Mouse (Mus musculus) natural killer cell, adult 2 months (primary cell): ENCODE data around the gene Bicral.
"Not testable (repeated sequence)": the region's sequence is repeated elsewhere in the genome, so short reads cannot be mapped to it uniquely, and the experiment has no call there.

ENCODE experiments used
- DNase-seq, 2 experiments: peaks; one replicate each; pipeline ENCODE4 v3.0.0; 2022; ENCODE audit warnings: low spot score in 2 of 2

Bicral gene

DNA sequence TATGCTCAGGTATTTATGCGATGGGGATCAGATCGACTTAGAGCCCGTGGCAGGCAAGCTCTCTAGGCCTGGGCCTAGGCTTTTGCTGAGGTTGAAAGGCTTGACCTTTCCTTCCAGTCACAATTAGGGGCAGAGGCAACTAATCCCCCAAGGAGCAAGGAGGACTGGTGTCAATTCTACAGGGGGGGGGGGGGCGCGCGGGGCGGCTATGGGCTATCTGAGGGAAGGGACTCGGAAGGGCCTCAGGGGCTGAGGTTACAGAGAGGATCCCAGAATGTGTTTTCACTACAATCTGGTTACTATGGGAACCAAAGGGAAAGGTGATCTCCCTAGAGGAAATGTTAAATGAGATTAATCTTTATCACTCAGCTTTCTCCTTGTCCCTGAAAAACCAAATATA, 60.9 kb downstream of the Bicral start:
- DNase-seq = no peak

DNA sequence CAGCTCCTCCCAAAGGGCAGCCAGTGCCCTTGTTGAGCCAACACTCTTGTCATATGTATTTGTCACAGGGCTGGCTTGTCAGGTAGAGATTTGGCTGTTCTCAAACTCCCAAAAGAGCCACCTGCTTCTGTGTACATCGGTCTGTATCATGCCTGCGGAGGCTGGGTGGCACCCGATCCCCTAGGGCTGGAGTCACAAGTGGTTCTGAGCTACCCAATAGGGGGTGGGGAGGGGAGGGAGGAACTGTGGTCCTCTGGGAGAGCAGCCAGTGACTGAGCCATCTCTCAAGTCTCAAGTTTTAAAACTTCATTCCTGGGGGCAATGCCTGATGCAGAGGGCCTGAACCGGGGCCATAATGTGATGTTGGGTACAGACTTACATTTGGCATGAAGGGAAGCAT, 61.5 kb downstream of the Bicral start:
- DNase-seq = no peak

DNA sequence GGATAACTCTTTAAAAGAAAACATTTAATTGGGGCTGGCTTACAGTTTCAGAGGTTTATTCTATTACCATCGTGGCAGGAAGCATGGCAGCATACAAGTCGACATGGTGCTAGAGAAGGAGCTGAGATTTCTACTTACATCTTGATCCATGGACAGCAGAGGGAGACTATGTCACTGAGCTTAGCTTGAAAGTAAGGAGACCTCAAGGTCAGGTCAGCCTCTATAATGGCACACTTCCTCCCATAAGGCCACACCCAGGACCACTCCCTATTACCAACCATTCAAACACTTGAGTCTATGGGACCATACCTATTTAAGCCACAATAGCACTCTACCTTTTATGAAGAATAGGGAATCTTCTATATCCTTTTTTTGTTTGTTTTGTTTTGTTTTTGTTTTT, 65.3 kb downstream of the Bicral start:
- no peak for DNase-seq

DNA sequence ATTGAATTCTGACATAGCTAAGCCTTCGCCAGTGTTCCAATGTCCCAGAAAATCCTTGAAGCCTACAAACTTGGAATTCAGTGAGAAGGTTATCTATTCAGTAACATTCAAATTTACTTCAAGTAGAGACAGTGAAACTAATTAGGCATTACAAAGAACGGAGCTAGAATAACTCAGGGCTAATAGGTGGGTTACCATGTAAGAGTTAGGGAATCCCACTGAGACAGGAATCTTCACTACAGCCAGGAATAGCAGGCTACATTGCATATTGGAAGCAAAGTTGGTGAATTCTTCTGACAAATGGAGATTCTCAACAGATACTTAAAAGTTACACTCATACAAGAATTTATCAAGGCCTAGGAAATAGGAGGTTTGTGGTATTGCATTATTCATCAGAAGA, 70.3 kb downstream of the Bicral start:
- DNase-seq = not testable (repeated sequence)

DNA sequence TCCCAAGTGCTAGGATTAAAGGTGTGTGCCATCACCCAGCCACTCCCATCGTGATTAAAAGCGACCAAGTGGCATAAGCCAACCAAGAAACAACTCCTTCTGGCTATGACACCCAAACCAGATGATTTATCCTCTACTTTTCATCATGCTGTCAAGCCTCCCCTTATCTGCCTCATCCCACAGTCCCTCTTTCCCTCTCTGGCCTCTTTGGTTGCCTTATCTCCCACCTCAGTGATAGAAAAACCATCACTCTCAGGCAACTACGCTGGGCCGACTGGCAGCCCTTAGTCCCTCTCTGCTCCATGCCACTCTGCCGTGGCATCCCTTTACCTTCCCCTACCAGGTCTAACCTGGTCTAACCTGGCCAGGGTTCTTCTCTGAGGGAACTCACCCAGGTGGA, 71.3 kb downstream of the Bicral start:
- DNase-seq = no peak

DNA sequence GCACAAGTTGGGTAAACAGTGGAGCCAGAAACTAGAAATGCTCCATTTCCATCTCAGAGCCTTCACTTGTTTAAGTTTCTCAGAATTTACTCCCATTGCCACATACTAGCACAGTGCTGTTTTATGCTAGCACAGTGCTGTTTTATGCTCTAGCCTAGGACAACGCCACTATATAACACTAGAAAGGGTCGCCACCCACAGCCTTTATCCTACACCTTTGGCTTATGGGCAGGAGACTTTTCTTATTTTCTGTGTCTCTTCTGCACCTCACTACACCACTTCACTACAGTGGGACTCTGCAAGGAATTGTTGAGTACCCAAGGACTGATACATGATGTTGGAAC, 75.1 kb downstream of the Bicral start:
- DNase-seq = no peak

DNA sequence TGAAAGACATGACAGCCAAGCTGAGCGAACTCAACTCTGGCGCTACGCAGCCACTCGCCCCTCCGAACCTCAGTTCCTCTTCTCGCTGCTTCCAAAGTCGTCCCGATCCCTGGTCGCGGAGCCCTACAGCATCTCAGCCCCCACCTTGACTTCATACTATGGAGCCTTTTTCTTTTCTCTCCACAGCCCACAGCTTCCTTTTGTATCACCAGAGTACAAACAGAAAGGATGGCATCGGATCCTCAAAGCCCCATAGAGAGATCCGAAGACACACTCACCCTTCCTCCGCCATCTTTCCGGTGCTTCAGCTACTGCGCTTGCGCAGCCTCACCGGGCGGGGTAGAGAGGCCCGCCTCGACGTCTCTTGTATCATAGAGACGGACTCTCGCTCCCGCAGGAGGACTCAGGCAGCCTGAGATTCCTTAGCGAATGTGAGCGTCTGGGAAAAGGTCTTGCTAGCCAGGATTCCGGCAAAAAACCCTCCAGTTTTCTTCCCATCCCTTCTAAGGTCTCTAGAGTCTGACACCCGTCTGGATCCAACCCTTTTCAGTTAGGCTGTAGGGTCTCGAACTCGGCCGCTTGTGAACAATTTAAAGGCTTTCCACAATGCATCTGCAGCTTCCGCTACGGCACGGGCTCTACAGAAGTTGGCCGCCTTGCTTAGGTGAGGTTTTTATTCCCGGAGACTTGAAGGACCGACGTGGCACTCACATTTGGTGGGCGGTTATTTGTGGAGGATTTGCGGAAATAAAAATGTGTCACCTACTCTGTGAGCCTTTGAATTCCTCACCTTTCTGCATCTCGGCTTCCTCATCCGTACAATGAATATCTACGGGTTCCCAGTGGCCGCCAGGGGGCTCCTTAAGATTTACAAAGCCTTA, 75.7 kb downstream of the Bicral start, which contains the start of gene Rpl7l1:
Rpl7l1 (minus strand) TSS at position 332 of the 881 bp plus-strand sequence.
- peak; percentile 90 to 93 for DNase-seq

DNA sequence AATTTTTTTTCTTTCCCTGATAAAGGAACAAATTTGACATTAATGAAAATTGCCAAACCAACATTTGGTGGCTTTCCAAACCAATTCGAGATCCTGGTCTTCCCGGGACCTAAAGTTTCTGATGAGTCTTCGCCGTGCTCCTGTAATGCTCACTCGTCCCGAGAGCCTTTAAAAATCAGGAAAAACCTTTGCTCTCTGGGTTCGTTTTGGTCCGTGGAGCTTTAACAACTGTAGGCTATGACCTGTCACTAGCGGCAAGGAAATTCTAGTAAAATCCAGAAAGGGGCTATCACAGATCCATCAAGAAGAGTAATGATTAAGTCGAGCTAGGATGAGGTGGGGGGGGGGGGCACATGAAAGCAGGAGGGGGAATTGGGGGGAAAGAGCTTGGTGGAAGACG, 76.4 kb downstream of the Bicral start:
- DNase-seq = no peak

DNA sequence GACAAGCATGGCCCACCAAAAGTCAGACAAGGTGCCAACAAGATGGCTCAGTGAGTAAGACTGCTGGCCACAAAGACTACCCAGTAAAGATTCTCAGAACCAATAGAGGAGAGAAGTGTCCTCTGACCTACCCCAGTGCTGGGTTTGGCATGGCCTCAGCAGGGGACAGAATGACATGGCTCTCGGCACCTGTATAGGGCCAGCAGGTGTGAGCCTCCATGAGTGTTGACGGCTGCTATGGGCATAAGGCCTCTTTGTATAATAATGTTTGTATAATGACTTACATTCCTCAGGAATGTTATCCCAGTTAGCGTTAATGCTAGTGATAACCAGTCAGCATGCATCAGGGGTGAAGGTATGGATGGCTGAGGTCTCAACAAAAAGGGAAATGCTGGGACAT, 82.2 kb downstream of the Bicral start:
- no peak for DNase-seq

DNA sequence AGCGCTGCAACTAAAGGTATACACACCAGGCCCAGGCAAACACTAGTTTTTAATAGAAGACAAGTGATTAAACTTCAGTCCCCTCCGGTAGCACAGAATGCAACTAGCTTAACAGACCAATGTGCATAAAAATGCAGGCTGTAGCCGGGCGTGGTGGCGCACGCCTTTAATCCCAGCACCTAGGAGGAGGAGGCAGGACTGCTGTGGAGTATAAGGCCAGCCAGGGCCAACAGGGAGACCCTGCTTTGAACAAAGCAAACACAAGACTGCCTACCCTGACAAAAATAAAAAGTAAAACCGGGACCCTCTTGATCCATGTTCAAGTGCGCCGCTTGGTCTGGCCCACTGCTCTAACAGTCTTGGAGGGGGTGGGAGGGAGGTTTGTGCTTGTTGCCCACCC, 83.2 kb downstream of the Bicral start:
- DNase-seq = no peak

DNA sequence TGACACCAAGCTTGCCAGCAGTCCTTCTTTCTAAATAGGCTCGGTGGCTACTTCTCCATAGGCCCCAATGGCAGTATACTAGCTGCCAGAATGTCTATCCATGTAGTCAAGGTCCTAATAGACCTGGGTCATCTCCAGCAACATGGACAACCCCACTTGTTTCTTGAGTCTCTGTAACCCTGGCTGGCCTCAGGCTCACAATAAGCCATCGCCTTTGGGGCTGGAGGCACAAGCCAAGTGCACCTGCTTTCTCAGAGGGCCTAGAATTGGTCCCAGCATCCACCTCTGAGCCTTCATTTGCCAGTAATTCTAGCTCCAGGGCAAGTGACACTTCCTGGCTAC, 84.2 kb downstream of the Bicral start:
- DNase-seq = no peak

DNA sequence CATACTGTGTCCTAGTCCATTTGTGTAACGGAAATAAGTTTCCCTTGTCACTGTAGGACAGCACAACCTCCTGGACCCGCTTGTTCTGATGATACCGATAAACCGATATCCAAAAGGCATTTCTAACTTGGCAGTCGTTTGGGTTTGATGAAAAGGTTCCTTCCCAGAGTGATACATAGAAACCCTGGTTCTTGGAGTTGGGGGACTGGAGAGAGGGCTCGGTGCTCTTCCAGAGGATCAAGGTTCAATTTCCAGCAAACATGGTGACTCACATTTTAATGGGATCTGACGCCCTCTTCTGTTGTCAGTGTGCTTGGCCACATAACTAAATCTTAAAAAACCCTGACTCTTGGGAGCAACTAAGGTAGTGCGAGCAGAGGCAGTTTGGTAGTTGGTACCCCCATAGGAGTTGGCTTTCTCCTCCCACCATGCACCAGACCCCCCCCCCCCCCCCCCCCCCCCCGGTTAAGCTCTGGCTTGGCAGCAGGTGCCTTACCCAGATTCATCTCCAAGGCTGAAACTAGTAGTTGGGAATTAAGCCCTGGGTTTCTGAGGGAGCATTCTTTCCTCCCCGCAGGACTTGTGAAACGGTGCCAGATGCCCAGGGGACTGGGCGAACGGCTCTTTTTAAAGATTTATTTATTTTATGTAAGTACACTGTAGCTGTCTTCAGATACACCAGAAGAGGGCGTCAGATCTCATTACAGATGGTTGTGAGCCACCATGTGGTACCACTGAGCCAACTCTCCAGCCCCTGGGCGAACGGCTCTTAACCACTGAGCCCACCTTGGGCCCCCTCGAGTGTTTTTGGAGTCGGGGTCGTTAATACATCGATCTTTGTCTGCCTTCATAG, 84.8 kb downstream of the Bicral start:
- no peak for DNase-seq

DNA sequence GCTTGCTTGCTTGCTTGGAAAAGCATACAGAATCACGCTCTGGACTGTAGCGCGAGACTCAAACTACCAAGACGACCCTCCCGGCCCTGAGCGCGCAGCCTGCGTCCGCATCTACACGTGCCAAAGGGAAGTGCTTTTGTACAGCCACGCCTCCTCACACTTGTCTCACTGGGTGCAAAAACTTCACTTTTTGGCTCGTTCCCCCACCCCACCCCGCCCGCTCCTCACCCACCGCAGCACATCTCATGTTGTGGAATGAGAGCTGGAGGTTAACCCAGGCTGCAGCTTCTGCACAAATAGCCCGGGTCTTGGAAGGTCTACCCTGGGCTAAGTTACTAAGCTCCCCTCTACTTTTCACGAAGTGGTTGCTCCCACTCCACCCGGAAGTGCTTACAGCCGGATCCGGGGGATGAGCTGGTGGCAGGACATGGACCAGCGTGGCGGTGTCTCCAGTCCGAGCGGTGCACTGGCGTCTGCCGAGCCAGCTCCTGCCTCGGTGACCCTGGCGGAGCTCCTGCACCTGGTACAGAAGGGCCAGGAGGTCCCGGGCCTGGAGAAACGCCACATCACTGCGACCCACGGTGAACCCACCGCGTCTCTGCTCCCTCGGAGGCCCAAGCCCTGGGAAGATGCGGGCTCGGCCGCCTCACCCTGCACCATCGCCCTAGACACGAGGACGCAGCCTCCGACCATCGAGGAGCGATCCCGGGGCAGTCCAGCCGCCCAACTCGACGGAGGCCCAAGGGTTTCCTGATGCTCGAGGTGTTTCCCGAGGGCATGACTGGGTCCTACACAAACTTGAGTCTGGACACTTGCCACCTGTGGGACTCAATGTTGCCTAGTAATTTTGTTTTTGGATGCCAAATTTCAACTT, 85.6 kb downstream of the Bicral start, which contains the start of gene 2310039H08Rik:
2310039H08Rik (plus strand) TSS at position 232 of the 874 bp plus-strand sequence.
- peak; percentile 66 to 74 for DNase-seq

DNA sequence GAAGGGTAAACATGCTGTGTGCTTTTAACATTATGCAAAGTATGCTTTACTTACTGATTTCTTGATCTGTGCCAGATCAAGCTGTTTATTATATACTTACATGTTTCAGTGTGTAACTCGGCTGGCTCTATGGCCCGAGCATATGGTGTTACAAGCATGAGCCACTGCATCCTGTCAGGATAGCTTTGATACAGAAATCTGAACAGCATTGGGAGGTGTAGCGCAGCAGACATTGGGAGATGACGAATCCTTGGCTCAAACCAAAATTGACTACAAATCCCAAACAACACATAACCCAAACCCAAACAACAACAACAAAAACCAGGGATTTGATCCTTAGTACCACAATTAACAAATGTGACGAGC, 86.3 kb downstream of the Bicral start:
- DNase-seq = no peak

DNA sequence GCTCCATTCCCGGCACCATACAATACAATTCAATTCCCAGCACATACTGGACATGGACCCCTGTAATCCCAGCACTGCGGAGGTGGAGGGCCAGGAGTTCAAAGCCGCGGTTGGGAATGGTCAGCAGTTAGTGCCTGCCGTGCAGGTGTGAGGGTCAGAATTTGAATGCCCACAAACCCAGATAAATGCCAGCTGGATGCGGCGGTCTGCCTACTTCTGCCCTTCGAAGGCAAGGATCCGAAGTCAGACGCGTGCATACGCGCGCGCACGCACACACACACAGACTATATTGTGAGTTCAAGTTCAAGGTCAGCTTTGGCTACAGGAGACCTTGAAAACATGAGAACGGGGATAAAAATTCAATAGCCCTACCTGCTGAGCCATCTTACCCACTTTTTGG, 86.7 kb downstream of the Bicral start:
- no peak for DNase-seq

DNA sequence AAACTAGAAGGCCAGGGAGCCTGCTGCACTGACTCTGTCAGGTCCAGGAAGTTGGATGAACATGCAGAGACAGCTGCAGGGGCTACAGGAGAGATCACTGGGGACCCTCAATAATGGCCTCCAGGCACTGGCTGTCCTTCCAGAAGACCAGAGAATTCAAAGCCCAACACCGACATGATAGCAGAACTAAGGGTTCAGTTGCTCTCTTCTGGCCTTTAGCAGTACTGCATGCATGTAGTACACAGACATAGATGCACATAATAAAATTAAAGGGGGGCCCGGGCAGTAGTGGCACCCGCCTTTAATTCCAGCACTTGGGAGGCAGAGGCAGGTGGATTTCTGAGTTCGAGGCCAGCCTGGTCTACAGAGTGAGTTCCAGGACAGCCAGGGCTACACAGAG, 87.3 kb downstream of the Bicral start:
- DNase-seq = no peak

DNA sequence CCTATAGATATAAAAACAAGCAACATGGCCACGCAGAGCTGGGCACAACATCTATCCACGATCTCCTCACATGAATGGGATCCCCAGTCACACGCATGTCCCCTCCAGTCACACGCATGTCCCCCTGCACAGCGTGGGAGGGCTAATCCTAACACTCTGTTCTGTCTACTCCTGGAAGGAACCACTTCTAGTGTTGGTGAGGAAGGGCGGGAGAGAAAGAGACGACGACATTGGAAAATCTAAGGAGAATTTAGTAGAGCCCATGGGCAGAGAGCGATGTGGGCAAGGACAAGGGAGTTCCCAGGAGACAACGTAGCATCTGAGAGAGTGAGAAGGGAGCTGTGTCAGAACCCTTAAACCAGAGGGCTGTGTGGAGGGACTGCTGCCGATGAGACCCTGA, 87.7 kb downstream of the Bicral start:
- DNase-seq = no peak

DNA sequence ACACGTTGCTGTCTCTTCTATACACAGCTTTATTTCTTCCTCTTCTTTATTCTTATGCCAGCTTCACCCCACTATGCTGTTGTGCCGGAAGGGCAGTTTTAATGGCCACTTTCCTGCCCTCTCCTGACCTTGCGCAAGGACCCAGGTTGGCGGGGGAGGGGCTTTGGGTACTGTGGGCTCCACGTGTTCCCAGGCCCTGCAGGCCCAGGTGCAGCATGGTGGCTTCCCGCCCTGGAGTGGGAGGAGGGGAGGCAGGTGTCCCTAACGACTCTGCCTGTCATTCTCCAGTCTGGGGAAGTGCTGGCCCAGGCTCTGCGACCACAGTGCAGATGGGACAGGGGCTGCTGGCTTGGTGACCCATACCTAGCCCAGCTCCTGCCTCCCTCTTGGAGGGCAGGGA, 90.4 kb downstream of the Bicral start:
- DNase-seq = no peak

DNA sequence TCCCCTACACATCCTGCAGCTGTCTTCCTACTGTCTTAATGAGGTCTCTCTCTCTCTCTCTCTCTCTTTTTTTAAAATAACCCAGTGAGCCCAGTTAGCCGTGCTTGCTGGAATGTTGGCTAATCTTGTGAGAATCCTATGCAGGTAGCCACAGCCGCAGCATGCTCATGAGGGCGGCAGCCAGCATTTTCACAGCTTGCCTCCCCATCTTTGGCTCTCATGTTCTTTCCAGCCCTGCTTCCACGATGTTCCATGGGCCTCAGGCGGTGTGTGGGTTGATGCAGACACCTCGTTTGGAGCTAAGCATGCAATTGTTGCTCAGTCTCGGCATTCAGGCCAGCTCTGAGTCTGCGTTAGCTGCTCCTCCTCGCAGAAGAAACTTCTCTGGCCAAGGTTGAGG, 93.4 kb downstream of the Bicral start:
- DNase-seq = not testable (repeated sequence)

DNA sequence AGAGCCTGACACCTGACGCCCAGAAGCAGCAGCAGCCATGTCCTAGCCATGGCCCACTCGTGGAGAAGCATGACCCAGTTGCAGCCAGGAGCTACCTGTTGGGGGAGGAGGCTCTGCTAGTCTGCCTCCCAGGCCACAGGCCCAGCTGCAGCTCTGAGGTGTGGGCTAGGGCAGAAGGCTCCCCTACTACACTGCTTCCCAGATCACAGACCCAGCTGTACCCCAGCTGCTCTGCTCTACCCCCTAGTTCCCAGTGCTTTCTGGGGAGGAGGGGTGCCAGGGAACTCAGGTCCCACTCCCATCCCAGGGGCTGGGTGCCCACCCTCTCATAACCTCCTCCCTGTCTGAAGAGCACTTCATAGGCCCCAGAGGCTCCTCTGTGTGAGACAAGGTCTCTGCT, 94.7 kb downstream of the Bicral start, which contains the start of gene Ptcra:
Ptcra (minus strand) TSS at position 169 of the 400 bp plus-strand sequence.
- DNase-seq = no peak

DNA sequence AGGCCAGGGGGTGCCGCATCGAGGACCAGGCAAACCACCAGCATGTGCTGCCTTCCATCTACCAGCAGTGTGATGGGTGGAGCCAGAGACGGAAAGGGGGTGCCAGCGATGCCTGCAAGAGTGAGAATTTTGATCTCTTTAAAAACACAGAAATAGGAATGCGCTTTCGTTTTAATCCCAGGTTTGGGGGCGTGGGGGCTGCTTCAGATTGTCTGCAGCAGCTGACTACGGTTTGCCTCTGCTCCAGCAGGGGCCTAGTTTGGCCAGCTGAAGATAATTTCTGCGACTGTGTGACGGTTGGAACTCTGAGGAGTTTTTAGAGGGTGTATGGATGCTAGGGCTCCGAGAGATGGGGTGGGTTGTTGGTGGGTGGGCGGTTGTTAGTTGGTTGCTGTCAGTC, 99.5 kb downstream of the Bicral start:
- DNase-seq = no peak
